Mouse (Mus musculus): ENCODE data around the gene Wbp2.

DNA sequence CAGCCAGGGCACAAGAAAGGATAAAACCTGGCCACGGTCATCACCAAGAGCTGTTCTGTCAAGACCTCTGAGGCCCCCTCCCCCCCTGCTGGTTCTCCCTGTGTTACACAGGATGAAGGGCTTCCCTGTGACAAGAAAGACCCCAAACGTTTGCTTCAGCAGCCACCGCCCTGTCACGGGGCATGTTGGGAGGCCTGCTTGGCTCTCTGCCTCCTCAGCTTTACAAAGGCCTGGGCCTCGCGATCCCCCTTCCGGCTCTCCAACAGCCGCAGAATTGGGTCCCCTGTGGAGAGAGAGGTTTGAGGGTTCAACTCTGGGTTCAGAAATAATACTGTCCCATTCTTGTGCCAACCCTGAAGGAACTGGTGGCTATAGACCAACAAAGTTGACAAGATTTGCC is 24.3 kb downstream of the Wbp2 start:
- TF ChIP-seq CTCF (IDR thresholded peaks at IDR 0.05; ENCODE audit: borderline replicate concordance, control insufficient read depth, extremely low read depth, insufficient read depth, low read length, poor library complexity), result no peak
- no peak for TF ChIP-seq POLR2A (IDR thresholded peaks at IDR 0.05; ENCODE audit: control insufficient read depth, extremely low read depth, insufficient read depth, low read length, poor library complexity)

Data from thymus, adult 2 months (tissue).